Mouse (Mus musculus) left cerebral cortex, adult 18-20 months (tissue): ENCODE data around the gene Ubl4b. TPM values are rescaled to one million over a fixed set of nuclear protein-coding genes. Genes with fewer than 3 reads are reported as not detected.
A peak's percentile ranks its signal among the peaks of the same experiment; 100 is the strongest.

Experiments used
- DNase-seq, 2 experiments: peaks; one replicate each; pipeline ENCODE4 v3.0.0; 2021 to 2022; ENCODE audit warnings: low spot score in 2 of 2, mixed read lengths in 1 of 2
- long read RNA-seq, 2 experiments: library from polyadenylated mRNA; stranded (forward); transcript quantifications; one replicate each; pipeline ENCODE4 v2.0.0; 2021
- total RNA-seq, 2 experiments: library from RNA; stranded (reverse); gene quantifications; 2 replicates each; pipeline ENCODE4 v1.2.3; 2021

The Ubl4b gene
- not detected for total RNA-seq
- long read RNA-seq, experiment 1, result 0 reads
- long read RNA-seq, experiment 2, result 0 reads

GRCm38 (mm10) chr3:107554842-107555241 is at the start of gene Ubl4b:
Ubl4b (minus strand) TSS chr3:107555073.
- no peak for DNase-seq

GRCm38 (mm10) chr3:107600127-107600526 is 45.3 kb upstream of the Ubl4b start:
- DNase-seq, result no peak

GRCm38 (mm10) chr3:107597586-107598389 is 42.9 kb upstream of the Ubl4b start:
- DNase-seq, result no peak

- no peak for DNase-seq
Measured at GRCm38 (mm10) chr3:107597134-107597533, 42.3 kb upstream of the Ubl4b start.

- DNase-seq, result no peak
Measured at GRCm38 (mm10) chr3:107596559-107596958, 41.7 kb upstream of the Ubl4b start.

- DNase-seq, result no peak
Measured at GRCm38 (mm10) chr3:107595938-107596461, 41.1 kb upstream of the Ubl4b start.

- DNase-seq, result no peak
Measured at GRCm38 (mm10) chr3:107595264-107595937, 40.5 kb upstream of the Ubl4b start.

- no peak for DNase-seq
Measured at GRCm38 (mm10) chr3:107594662-107595263, 39.9 kb upstream of the Ubl4b start, which contains the start of gene Alx3. Alx3 (plus strand) TSS chr3:107595031.

GRCm38 (mm10) chr3:107593632-107594031 is 38.8 kb upstream of the Ubl4b start:
- no peak for DNase-seq

- no peak for DNase-seq
Measured at GRCm38 (mm10) chr3:107591612-107592011, 36.7 kb upstream of the Ubl4b start.

GRCm38 (mm10) chr3:107586504-107586903 is 31.6 kb upstream of the Ubl4b start:
- DNase-seq, result no peak

GRCm38 (mm10) chr3:107583893-107584292 is 29.0 kb upstream of the Ubl4b start:
- no peak for DNase-seq

GRCm38 (mm10) chr3:107582875-107583767 is 28.2 kb upstream of the Ubl4b start:
- no peak for DNase-seq

GRCm38 (mm10) chr3:107582130-107582874 is 27.4 kb upstream of the Ubl4b start:
- DNase-seq, result no peak

GRCm38 (mm10) chr3:107581103-107582010 is 26.5 kb upstream of the Ubl4b start:
- DNase-seq, result no peak

GRCm38 (mm10) chr3:107579466-107579865 is 24.6 kb upstream of the Ubl4b start:
- DNase-seq, result peak; percentile 72 to 86

- DNase-seq, result no peak
Measured at GRCm38 (mm10) chr3:107577810-107578390, 23.0 kb upstream of the Ubl4b start.

- no peak for DNase-seq
Measured at GRCm38 (mm10) chr3:107576807-107577206, 21.9 kb upstream of the Ubl4b start.
